14 mouse cellular contexts compared by ENCODE assay signal in the genomic region with DNA sequence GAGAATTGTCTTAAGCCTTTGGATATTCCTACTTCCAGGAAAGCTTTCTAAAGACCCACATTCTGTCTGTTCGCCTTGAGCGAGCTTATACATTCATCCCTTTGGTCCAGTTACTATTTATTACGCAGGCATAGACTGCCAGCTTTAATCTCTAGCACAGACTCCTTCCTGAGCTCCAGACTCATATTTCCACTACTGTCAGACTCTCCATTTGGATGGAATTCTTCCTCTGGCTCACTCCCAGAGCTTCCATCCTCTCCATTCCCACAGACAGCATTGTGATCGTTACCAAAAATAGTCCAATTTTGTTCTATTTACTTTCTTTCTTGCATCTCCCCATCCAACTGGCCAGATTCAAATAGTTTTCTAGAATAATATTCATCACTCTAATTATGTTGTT.
"Had no signal": no experiment of that assay in that cellular context is flagged by ENCODE, and none has a peak within 500 bp of the region (broad histone marks: within the 10 kb centered on the region; RNA-seq: fewer than 3 reads in every experiment).

No protein-coding gene starts in this region.

- ATAC-seq: liver, postnatal 0 days; midbrain, embryonic 15.5 days had no signal

- H3K36me3 ChIP-seq: kidney, embryonic 15.5 days; limb, embryonic 12.5 days; liver, embryonic 13.5 days; lung, embryonic 15.5 days; midbrain, embryonic 15.5 days; neural tube, embryonic 12.5 days had no signal

- H3K27ac ChIP-seq: kidney, embryonic 15.5 days; limb, embryonic 12.5 days; liver, embryonic 13.5 days; lung, embryonic 15.5 days; macrophage; midbrain, embryonic 15.5 days; neural tube, embryonic 12.5 days had no signal

- H3K9me3 ChIP-seq: kidney, embryonic 15.5 days; limb, embryonic 12.5 days; liver, embryonic 13.5 days; lung, embryonic 15.5 days; midbrain, embryonic 15.5 days; neural tube, embryonic 12.5 days had no signal

- H3K4me1 ChIP-seq: kidney, embryonic 15.5 days; limb, embryonic 12.5 days; liver, embryonic 13.5 days; lung, embryonic 15.5 days; megakaryocyte, embryonic 14.5 days; midbrain, embryonic 15.5 days; neural tube, embryonic 12.5 days had no signal

- H3K4me3 ChIP-seq: kidney, embryonic 15.5 days; limb, embryonic 12.5 days; liver, embryonic 13.5 days; lung, embryonic 15.5 days; megakaryocyte, embryonic 14.5 days; midbrain, embryonic 15.5 days; neural tube, embryonic 12.5 days had no signal

- H3K9ac ChIP-seq: kidney, embryonic 15.5 days; limb, embryonic 12.5 days; liver, embryonic 13.5 days; liver, postnatal 0 days; lung, embryonic 15.5 days; midbrain, embryonic 15.5 days; neural tube, embryonic 12.5 days had no signal

- H3K4me2 ChIP-seq: kidney, embryonic 15.5 days; limb, embryonic 12.5 days; liver, embryonic 13.5 days; lung, embryonic 15.5 days; midbrain, embryonic 11.5 days; midbrain, embryonic 15.5 days; neural tube, embryonic 12.5 days had no signal

- DNase-seq: kidney, postnatal 14 days; liver; liver, embryonic 13.5 days; liver, postnatal 0 days; lung, postnatal 14 days; thymus, postnatal 36 days had no signal

- H3K27me3 ChIP-seq: kidney, embryonic 15.5 days; limb, embryonic 12.5 days; liver, embryonic 13.5 days; lung, embryonic 15.5 days; megakaryocyte, embryonic 14.5 days; midbrain, embryonic 15.5 days; neural tube, embryonic 12.5 days had no signal
